Mouse (Mus musculus): ENCODE data around the gene B020004J07Rik.
"Not testable (repeated sequence)": the region's sequence is repeated elsewhere in the genome, so short reads cannot be mapped to it uniquely, and the experiment has no call there.

Gene B020004J07Rik

DNA sequence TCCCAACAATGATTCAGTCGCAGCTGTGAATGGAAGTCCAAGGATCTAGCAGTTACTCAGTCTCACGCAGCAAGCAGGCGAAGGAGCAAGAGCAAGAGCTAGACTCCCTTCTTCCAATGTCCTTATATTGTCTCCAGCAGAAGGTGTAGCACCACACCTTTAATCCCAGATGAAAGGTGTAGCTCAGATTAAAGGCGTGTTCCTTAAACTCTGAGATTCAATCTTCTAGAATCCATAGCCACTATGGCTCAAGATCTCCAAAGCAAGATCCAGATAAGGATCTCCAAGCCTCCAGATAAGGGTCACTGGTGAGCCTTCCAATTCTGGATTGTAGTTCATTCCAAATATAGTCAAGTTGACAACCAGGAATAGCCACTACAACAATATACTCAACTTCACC is at the start of gene B020004J07Rik:
Gene B020004J07Rik (minus strand): TSS at position 101 of the 400 bp plus-strand sequence.
- not testable (repeated sequence) for DNase-seq (ENCODE audit: low spot score)

DNA sequence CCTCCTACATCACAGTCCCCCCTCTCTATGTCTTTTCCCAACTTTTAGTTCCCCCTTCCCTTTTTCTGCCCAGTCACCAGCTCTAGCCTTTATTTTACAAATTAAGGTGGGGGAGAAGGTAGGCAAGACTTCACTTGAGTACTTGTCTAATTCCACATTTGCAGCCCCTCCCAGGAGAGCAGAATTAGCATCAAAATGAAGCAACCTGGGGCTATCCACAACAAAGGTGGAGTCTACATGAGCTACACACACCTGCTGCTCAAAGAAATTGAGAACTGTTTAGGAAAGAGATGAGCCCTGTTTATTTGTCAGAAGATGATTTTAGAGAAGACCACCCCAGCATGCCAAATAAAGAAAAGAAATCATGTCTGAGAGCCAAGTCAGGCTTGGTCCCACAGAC is 45.6 kb upstream of the B020004J07Rik start:
- no peak for DNase-seq (ENCODE audit: low spot score)

DNA sequence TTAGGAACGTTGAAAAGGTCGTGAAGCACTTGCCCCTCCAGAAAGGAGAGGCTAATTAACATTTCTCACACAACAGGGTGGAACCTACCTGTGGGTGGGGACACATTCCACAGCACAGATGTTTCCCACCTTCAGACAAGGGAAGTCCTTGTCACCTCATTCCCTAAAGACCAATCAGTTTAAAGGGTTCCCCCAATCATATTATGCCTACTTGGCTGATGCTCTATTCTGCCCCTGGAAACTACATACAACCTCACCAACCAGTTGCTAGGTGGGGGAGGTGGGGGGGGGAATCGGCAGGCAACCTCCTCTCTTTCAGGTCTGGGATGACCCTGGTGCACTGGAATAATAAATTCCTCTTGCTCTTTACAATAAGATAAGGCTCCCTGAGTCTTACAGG is 39.8 kb upstream of the B020004J07Rik start:
- DNase-seq (ENCODE audit: low spot score) = no peak

DNA sequence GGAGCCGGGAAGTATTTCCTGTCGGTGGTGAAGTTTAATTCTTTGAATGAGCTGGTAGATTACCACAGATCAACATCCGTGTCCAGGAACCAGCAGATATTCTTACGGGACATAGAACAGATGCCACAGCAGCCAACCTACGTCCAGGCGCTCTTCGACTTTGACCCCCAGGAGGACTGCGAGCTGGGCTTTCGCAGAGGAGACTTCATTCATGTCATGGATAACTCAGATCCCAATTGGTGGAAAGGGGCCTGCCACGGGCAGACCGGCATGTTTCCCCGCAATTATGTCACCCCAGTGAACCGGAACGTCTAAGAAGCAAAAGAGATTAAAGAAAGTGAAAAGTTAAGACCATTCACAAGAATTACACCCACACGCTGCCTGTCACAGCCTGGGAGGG is 31.9 kb upstream of the B020004J07Rik start:
- not testable (repeated sequence) for DNase-seq (ENCODE audit: low spot score)

DNA sequence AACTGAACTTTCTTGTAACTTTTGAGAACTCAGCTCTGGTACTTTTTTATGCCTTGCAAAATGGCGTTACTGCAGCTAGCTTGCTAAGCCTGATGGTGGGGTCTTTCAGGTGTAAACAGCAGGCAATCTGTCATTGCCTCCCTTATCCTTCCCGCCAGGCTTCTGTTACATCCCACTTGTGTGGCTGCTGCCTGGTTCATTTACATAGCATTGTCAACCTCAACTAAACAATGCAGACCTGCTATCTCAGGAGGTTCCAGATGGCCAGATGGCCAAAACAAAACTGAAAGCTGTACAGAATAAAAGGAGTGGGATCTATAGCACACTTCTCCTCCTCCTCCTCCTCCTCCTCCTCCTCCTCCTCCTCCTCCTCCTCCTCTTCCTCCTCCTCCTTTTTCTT is 28.2 kb upstream of the B020004J07Rik start:
- DNase-seq (ENCODE audit: low spot score) = not testable (repeated sequence)

DNA sequence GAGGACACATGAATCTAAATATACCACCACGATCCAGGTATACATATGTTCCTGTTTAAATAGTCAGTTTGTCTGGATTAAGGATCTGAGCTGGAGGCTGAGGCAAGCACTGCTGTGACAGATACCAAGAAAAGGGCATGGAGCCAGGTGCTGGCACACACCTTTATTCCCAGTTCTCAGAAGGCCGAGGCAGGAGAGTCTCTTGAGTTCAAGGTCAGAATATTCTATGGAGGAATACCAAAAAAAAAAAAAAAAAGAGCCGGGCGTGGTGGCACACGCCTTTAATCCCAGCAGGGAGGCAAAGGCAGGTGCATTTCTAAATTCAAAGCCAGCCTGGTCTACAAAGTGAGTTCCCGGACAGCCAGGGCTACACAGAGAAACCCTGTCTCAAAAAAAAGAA is 18.5 kb upstream of the B020004J07Rik start:
- DNase-seq (ENCODE audit: low spot score) = no peak

DNA sequence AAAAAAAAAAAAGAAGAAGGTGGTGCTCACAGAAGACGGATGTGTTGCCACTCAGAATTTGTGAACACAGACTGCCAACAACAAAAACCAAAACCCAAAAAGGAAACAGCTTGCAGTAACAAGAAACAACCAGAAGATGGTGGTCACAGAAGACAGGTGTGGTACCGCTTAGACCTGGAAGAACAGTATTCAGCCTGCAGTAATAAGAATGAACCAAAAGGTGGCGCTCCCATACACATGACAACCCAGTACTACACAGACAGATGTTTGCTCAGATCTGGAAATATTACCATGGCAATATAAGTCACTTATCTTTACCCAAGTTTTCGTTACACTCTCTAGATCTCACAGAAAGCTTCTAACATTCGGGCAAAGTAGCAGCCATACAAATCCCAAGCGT is 17.1 kb upstream of the B020004J07Rik start:
- peak; percentile 29 for DNase-seq (ENCODE audit: low spot score)

DNA sequence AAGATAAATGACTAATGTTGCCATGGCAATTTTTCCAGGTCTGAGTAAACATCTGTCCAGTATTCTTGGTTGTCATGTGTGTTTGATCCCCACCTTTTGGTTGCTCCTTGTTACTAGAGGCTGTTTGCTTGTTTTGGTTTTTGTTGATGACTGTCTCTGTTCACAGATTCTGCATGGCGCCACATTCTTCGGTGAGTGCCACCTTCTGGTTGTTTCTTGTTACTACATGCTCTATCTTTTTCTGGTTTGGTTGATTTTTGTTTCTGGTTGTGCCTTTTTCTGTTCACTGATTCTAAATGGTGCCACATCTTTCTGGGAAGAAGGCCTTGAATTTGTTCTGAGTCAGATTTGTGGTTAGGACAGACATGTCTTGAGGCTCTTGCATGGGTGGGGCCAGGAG is 7.1 kb upstream of the B020004J07Rik start:
- no peak for DNase-seq (ENCODE audit: low spot score)

Measured in layer of hippocampus, adult 9-10 months (tissue).